Mouse (Mus musculus) neural tube, embryonic 15.5 days (tissue): ENCODE measurements around the gene Nsun3. TPM values are rescaled to one million over a fixed set of nuclear protein-coding genes. Genes with fewer than 3 reads are reported as not detected.
A peak's percentile ranks its signal among the peaks of the same experiment; 100 is the strongest.

ENCODE experiments used
- ATAC-seq: fragments of 200-750 bp; cut with Nextera tagmentation; 2 replicates; pipeline ENCODE4 v1.8.0; 2017; ENCODE audit warnings: mild to moderate bottlenecking, moderate TSS enrichment, moderate library complexity; ENCODE audit not compliant: low FRiP score
- H3K27ac ChIP-seq: fragments of 300-500 bp; sonication (generic); replicated peaks from 2 replicates; pipeline ENCODE4 v1.5.1; 2015; ENCODE audit warnings: mild to moderate bottlenecking, inconsistent platforms
- H3K27me3 ChIP-seq: fragments of 300-500 bp; sonication (generic); replicated peaks from 2 replicates; pipeline ENCODE4 v1.6.1; 2015; ENCODE audit warnings: inconsistent platforms
- H3K36me3 ChIP-seq: fragments of 300-500 bp; sonication (generic); 2 replicates; pipeline ENCODE4 v1.6.1; 2015; ENCODE audit warnings: inconsistent platforms
- H3K4me1 ChIP-seq: fragments of 300-500 bp; sonication (generic); 2 replicates; pipeline ENCODE4 v1.6.1; 2015; ENCODE audit warnings: inconsistent platforms
- H3K4me2 ChIP-seq: fragments of 300-500 bp; sonication (generic); 2 replicates; pipeline ENCODE4 v1.6.1; 2015; ENCODE audit warnings: inconsistent platforms, mild to moderate bottlenecking, moderate library complexity
- H3K4me3 ChIP-seq: fragments of 300-500 bp; sonication (generic); replicated peaks from 2 replicates; pipeline ENCODE4 v1.5.1; 2015; ENCODE audit warnings: mild to moderate bottlenecking, inconsistent platforms
- H3K9ac ChIP-seq: fragments of 300-500 bp; sonication (generic); replicated peaks from 2 replicates; pipeline ENCODE4 v1.6.1; 2015; ENCODE audit warnings: mild to moderate bottlenecking, inconsistent platforms
- H3K9me3 ChIP-seq: fragments of 300-500 bp; sonication (generic); replicated peaks from 2 replicates; pipeline ENCODE4 v1.6.1; 2016; ENCODE audit warnings: inconsistent platforms
- WGBS: fragments of 180-500 bp; shearing (Covaris S2); methylation state at CpG from one replicate; pipeline ENCODE4 v1.1.7; 2015; ENCODE audit warnings: mixed read lengths; 5-methylcytosine and 5-hydroxymethylcytosine counted together
- polyA plus RNA-seq: library from polyadenylated mRNA; unstranded; fragments of >200 nt; fragmentation: Nextera tagmentation; extraction: Ambion mirVana; gene quantifications from 2 replicates; pipeline ENCODE4 v1.2.1, GENCODE M21; 2015

Nsun3 gene
- 9.4 TPM in 2 replicates for polyA plus RNA-seq

- Histone ChIP-seq H3K27me3 (no peaks in the 10 kb centered on the region), H3K9ac (peak within 1 kb of the TSS; percentile 81)
- peak; percentile 99 for ATAC-seq
These were observed at the start of gene Nsun3 for GRCm38 (mm10) chr16:62786621-62787331. TSS of gene Nsun3 (minus strand) at chr16:62786818.

GRCm38 (mm10) chr16:62834016-62834735 is 47.6 kb upstream of the Nsun3 start:
- H3K36me3 ChIP-seq, result no peaks in the 10 kb centered on the region
- no peak for ATAC-seq
- no peak overlapping the region for H3K4me2 ChIP-seq
- no peaks in the 10 kb centered on the region for H3K9me3 ChIP-seq
- no peaks in the 10 kb centered on the region for H3K27me3 ChIP-seq
- no peaks in the 10 kb centered on the region for H3K4me1 ChIP-seq
- H3K4me3 ChIP-seq, result no peak overlapping the region
- 67% methylated on average over 3 of the region's 3 CpGs for WGBS
- H3K9ac ChIP-seq, result no peak overlapping the region
- no peak overlapping the region for H3K27ac ChIP-seq

More at GRCm38 (mm10) chr16:62786621-62787331, at the start of gene Nsun3:
- no peaks in the 10 kb centered on the region for H3K9me3 ChIP-seq
- H3K36me3 ChIP-seq, result no peaks in the 10 kb centered on the region
- peak within 1 kb of the TSS; percentile 90 for H3K27ac ChIP-seq
- peak within 1 kb of the TSS; percentile 89 for H3K4me3 ChIP-seq
- peaks cover 26% of the 10 kb centered on the region for H3K4me1 ChIP-seq
- 1% methylated on average over 41 of the region's 41 CpGs for WGBS
- H3K4me2 ChIP-seq, result peak within 1 kb of the TSS; percentile 76

- WGBS, result 19% methylated on average over 4 of the region's 4 CpGs
- ATAC-seq, result peak; percentile 52; the same call in 1 of the 2 replicates
- no peaks in the 10 kb centered on the region for H3K27me3 ChIP-seq
- no peaks in the 10 kb centered on the region for H3K36me3 ChIP-seq
- no peaks in the 10 kb centered on the region for H3K9me3 ChIP-seq
- no peak overlapping the region for H3K9ac ChIP-seq
- H3K4me1 ChIP-seq, result no peaks in the 10 kb centered on the region
- no peak overlapping the region for H3K4me2 ChIP-seq
- H3K27ac ChIP-seq, result no peak overlapping the region
- no peak overlapping the region for H3K4me3 ChIP-seq
These were observed 45.9 kb upstream of the Nsun3 start for GRCm38 (mm10) chr16:62832481-62832880.

GRCm38 (mm10) chr16:62832027-62832426 is 45.4 kb upstream of the Nsun3 start:
- Histone ChIP-seq H3K27me3 (no peaks in the 10 kb centered on the region), H3K36me3 (no peaks in the 10 kb centered on the region), H3K4me2 (no peak overlapping the region), H3K9me3 (no peaks in the 10 kb centered on the region), H3K27ac (no peak overlapping the region), H3K9ac (no peak overlapping the region), H3K4me3 (no peak overlapping the region), H3K4me1 (no peaks in the 10 kb centered on the region)
- ATAC-seq, result no peak
- 81% methylated on average over 2 of the region's 2 CpGs for WGBS

- Histone ChIP-seq H3K4me3 (no peak overlapping the region), H3K4me1 (no peaks in the 10 kb centered on the region), H3K9me3 (no peaks in the 10 kb centered on the region), H3K27me3 (no peaks in the 10 kb centered on the region), H3K4me2 (no peak overlapping the region), H3K36me3 (no peaks in the 10 kb centered on the region), H3K9ac (no peak overlapping the region), H3K27ac (no peak overlapping the region)
- 81% methylated on average over 12 of the region's 12 CpGs for WGBS
- ATAC-seq, result peak; percentile 46; the same call in 1 of the 2 replicates
These were observed 39.8 kb upstream of the Nsun3 start for GRCm38 (mm10) chr16:62826156-62827001.

GRCm38 (mm10) chr16:62822472-62822871 is 35.9 kb upstream of the Nsun3 start:
- Histone ChIP-seq H3K36me3 (no peaks in the 10 kb centered on the region), H3K27ac (no peak overlapping the region), H3K27me3 (no peaks in the 10 kb centered on the region), H3K9me3 (no peaks in the 10 kb centered on the region), H3K4me2 (no peak overlapping the region), H3K4me1 (no peaks in the 10 kb centered on the region), H3K4me3 (no peak overlapping the region), H3K9ac (no peak overlapping the region)
- WGBS, result 92% methylated on average over 6 of the region's 6 CpGs
- no peak for ATAC-seq

- 86% methylated on average over 5 of the region's 5 CpGs for WGBS
These were observed 27.9 kb upstream of the Nsun3 start, which contains the start of gene Stx19 for GRCm38 (mm10) chr16:62814491-62814890. TSS of gene Stx19 (plus strand) at chr16:62814676.

GRCm38 (mm10) chr16:62813790-62814189 is 27.2 kb upstream of the Nsun3 start:
- Histone ChIP-seq H3K4me1 (no peaks in the 10 kb centered on the region), H3K4me3 (no peak overlapping the region), H3K27ac (no peak overlapping the region), H3K27me3 (no peaks in the 10 kb centered on the region), H3K4me2 (no peak overlapping the region), H3K36me3 (no peaks in the 10 kb centered on the region), H3K9ac (no peak overlapping the region), H3K9me3 (no peaks in the 10 kb centered on the region)
- 88% methylated on average over 5 of the region's 5 CpGs for WGBS
- no peak for ATAC-seq

More at GRCm38 (mm10) chr16:62814491-62814890, 27.9 kb upstream of the Nsun3 start, which contains the start of gene Stx19:
- Histone ChIP-seq H3K36me3 (no peaks in the 10 kb centered on the region), H3K4me2 (no peak within 1 kb of the TSS), H3K4me1 (no peaks in the 10 kb centered on the region), H3K9ac (no peak within 1 kb of the TSS), H3K27ac (no peak within 1 kb of the TSS), H3K4me3 (no peak within 1 kb of the TSS), H3K27me3 (no peaks in the 10 kb centered on the region), H3K9me3 (no peaks in the 10 kb centered on the region)
- no peak for ATAC-seq

- 90% methylated on average over 4 of the region's 4 CpGs for WGBS
- no peak for ATAC-seq
These were observed 24.2 kb upstream of the Nsun3 start for GRCm38 (mm10) chr16:62810855-62811254.

GRCm38 (mm10) chr16:62807249-62807979 is 20.8 kb upstream of the Nsun3 start:
- Histone ChIP-seq H3K36me3 (peaks cover 13% of the 10 kb centered on the region), H3K27ac (peak overlapping the region; percentile 11; the same call in 1 of the 2 replicates), H3K27me3 (no peaks in the 10 kb centered on the region), H3K9ac (no peak overlapping the region), H3K4me2 (no peak overlapping the region), H3K9me3 (no peaks in the 10 kb centered on the region), H3K4me3 (no peak overlapping the region), H3K4me1 (peaks cover 4% of the 10 kb centered on the region; the same call in 1 of the 2 replicates)
- 55% methylated on average over 8 of the region's 8 CpGs for WGBS
- ATAC-seq, result no peak

More at GRCm38 (mm10) chr16:62810855-62811254, 24.2 kb upstream of the Nsun3 start:
- H3K27ac ChIP-seq, result no peak overlapping the region
- H3K27me3 ChIP-seq, result no peaks in the 10 kb centered on the region
- no peak overlapping the region for H3K4me2 ChIP-seq
- no peak overlapping the region for H3K9ac ChIP-seq
- no peaks in the 10 kb centered on the region for H3K36me3 ChIP-seq
- H3K9me3 ChIP-seq, result no peaks in the 10 kb centered on the region
- peaks cover 4% of the 10 kb centered on the region; the same call in 1 of the 2 replicates for H3K4me1 ChIP-seq
- no peak overlapping the region for H3K4me3 ChIP-seq

- peaks cover 22% of the 10 kb centered on the region for H3K36me3 ChIP-seq
- no peak overlapping the region for H3K27ac ChIP-seq
- H3K4me1 ChIP-seq, result peaks cover 4% of the 10 kb centered on the region; the same call in 1 of the 2 replicates
- ATAC-seq, result no peak
- H3K9ac ChIP-seq, result no peak overlapping the region
- no peaks in the 10 kb centered on the region for H3K9me3 ChIP-seq
- H3K27me3 ChIP-seq, result no peaks in the 10 kb centered on the region
- 92% methylated on average over 3 of the region's 3 CpGs for WGBS
- no peak overlapping the region for H3K4me3 ChIP-seq
- no peak overlapping the region for H3K4me2 ChIP-seq
These were observed 18.0 kb upstream of the Nsun3 start for GRCm38 (mm10) chr16:62804621-62805020.
